Mouse (Mus musculus): ENCODE measurements at regions not wholly inside any gene's neighbourhood (a gene's known extent, or its start where the extent isn't known, plus 50 kb on each side); places are given as distances from the start of the nearest gene placed in this dataset.

- TF ChIP-seq ZC3H11A (IDR thresholded peaks at IDR 0.05; ENCODE audit: borderline replicate concordance, low read depth, low read length) (no peak), HCFC1 (IDR thresholded peaks at IDR 0.05; ENCODE audit: borderline replicate concordance, insufficient read depth, low read length) (no peak), CHD2 (IDR thresholded peaks at IDR 0.05; ENCODE audit: low read depth, low read length) (no peak), MAFK (IDR thresholded peaks at IDR 0.05; ENCODE audit: insufficient read depth, low read depth, low read length) (no peak)
Measured at GRCm38 (mm10) chr8:49529294-49529693, 685.5 kb upstream of the Tenm3 start.
